Mouse (Mus musculus): ENCODE results near the gene Ly9. TPM values are rescaled to one million over a fixed set of nuclear protein-coding genes. Genes with fewer than 3 reads are reported as not detected.

The Ly9 gene
- total and polyA plus RNA-seq, 3 experiments, result 43.6 to 68.6 (median 57.8) TPM

GRCm38 (mm10) chr1:171566777-171567176 lies 40.4 kb downstream of the Ly9 start (continued):
- TF ChIP-seq E2F4 (IDR thresholded peaks at IDR 0.05; ENCODE audit: insufficient replicate concordance, low read depth, low read length) (0 out of 2 replicates have a peak, but pooled peaks have one; percentile 27), MEF2A (IDR thresholded peaks at IDR 0.05; ENCODE audit: borderline replicate concordance, low read depth, low read length) (0 out of 2 replicates have a peak, but pooled peaks have one; percentile 28), POLR2AphosphoS2 (IDR thresholded peaks at IDR 0.05; ENCODE audit: low read depth, low read length) (no peak)

DNA sequence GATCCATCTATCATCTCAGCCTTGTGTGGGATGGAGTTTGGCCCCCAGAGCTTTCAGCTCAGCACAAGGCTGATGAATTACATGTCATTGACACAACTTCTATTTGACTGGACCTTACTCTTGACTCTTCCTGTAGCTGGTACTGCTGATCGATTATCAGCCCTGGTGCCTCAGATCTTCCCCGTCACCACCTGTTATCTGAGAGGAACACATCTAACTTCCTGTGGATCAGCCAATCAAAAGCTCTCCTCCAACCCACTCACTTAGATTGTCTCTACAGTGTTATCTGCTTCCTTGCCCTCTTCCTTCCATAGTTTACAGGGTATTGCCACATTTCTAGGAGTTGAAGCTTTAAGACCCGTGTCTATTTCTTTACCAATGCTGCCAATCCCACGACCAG lies 41.3 kb downstream of the Ly9 start:
- H3K9me3 ChIP-seq (replicated peaks; ENCODE audit: low read length), result no peaks in the 10 kb centered on the region
- no peaks in the 10 kb centered on the region for H3K79me2 ChIP-seq (replicated peaks; ENCODE audit: control insufficient read depth, extremely low read depth, insufficient read depth, poor library complexity, severe bottlenecking)
- in situ Hi-C loops (cut with MboI; ENCODE audit: low pct_ligation_motif_present, low pct_unique_long_range_greater_than_20kb, low sequenced_read_pairs), result loop anchor here (5.0 kb wide), 1 partner anchor 64 kb away; the partner anchor contains the start of gene Alyref2
- H3K27ac ChIP-seq (ENCODE audit: insufficient read depth, low read depth), result no peak overlapping the region
- peaks cover 6 to 11% of the 10 kb centered on the region in 2 experiments for H3K4me1 ChIP-seq (ENCODE audit: control insufficient read depth in 1 of 2, insufficient read depth in 2 of 2)
- H3K4me2 ChIP-seq (ENCODE audit: insufficient read depth, low read depth, poor library complexity, severe bottlenecking), result no peak overlapping the region
- H3K4me3 ChIP-seq (replicated peaks in 1 of 3; ENCODE audit: low read depth in 2 of 3, low read length in 2 of 3, poor library complexity in 1 of 3), result no peak overlapping the region
- dilution Hi-C loops (cut with MboI; ENCODE audit: extremely low pct_ligation_motif_present, extremely low pct_unique_long_range_greater_than_20kb, low sequenced_read_pairs), result no loop called here
- no peaks in the 10 kb centered on the region for H3K36me3 ChIP-seq (replicated peaks in 1 of 2; ENCODE audit: control insufficient read depth in 1 of 2, insufficient read depth in 1 of 2, low read length in 1 of 2)
- TF ChIP-seq ELF1 (IDR thresholded peaks at IDR 0.05; ENCODE audit: low read depth, low read length) (no peak), RCOR1 (conservative IDR thresholded peaks at IDR 0.05; ENCODE audit: low read depth, low read length) (no peak)
- no peak overlapping the region for H3K9ac ChIP-seq (ENCODE audit: insufficient read depth, low read depth)
- no peak for DNase-seq (ENCODE audit: extremely low read depth)
- H3K27me3 ChIP-seq (replicated peaks), result no peaks in the 10 kb centered on the region

GRCm38 (mm10) chr1:171564247-171564646 lies 43.0 kb downstream of the Ly9 start:
- Histone ChIP-seq H3K36me3 (replicated peaks in 1 of 2; ENCODE audit: control insufficient read depth in 1 of 2, insufficient read depth in 1 of 2, low read length in 1 of 2) (no peaks in the 10 kb centered on the region), H3K4me2 (ENCODE audit: insufficient read depth, low read depth, poor library complexity, severe bottlenecking) (no peak overlapping the region), H3K27ac (ENCODE audit: insufficient read depth, low read depth) (no peak overlapping the region), H3K4me1 (ENCODE audit: control insufficient read depth in 1 of 2, insufficient read depth in 2 of 2) (peaks cover 7 to 12% of the 10 kb centered on the region in 2 experiments), H3K4me3 (replicated peaks in 1 of 3; ENCODE audit: low read depth in 2 of 3, low read length in 2 of 3, poor library complexity in 1 of 3) (no peak overlapping the region), H3K9me3 (replicated peaks; ENCODE audit: low read length) (no peaks in the 10 kb centered on the region), H3K79me2 (replicated peaks; ENCODE audit: control insufficient read depth, extremely low read depth, insufficient read depth, poor library complexity, severe bottlenecking) (no peaks in the 10 kb centered on the region), H3K9ac (ENCODE audit: insufficient read depth, low read depth) (no peak overlapping the region), H3K27me3 (replicated peaks) (no peaks in the 10 kb centered on the region)
- in situ Hi-C loops (cut with MboI; ENCODE audit: low pct_ligation_motif_present, low pct_unique_long_range_greater_than_20kb, low sequenced_read_pairs), result no loop called here
- dilution Hi-C loops (cut with MboI; ENCODE audit: extremely low pct_ligation_motif_present, extremely low pct_unique_long_range_greater_than_20kb, low sequenced_read_pairs), result no loop called here
- DNase-seq (ENCODE audit: extremely low read depth), result peak; percentile 75
- TF ChIP-seq CTCF (conservative IDR thresholded peaks at IDR 0.05 in 1 of 2, IDR thresholded peaks at IDR 0.05 in 1 of 2; ENCODE audit: low read depth in 2 of 2, low read length in 2 of 2), result peak; percentile 68 to 100
- 0 out of 2 replicates have a peak, but pooled peaks have one; percentile 29 for TF ChIP-seq TCF12 (IDR thresholded peaks at IDR 0.05; ENCODE audit: low read depth, low read length)
- TF ChIP-seq SMC3 (IDR thresholded peaks at IDR 0.05; ENCODE audit: low read depth, low read length), result peak; percentile 55
- TF ChIP-seq POLR2AphosphoS2 (IDR thresholded peaks at IDR 0.05; ENCODE audit: low read depth, low read length), result no peak
- no peak for TF ChIP-seq SIN3A (IDR thresholded peaks at IDR 0.05; ENCODE audit: low read length)
- TF ChIP-seq NELFE (IDR thresholded peaks at IDR 0.05; ENCODE audit: low read depth, low read length), result peak; percentile 84; the same call in 1 of the 2 replicates
- peak; percentile 53 for TF ChIP-seq RAD21 (IDR thresholded peaks at IDR 0.05; ENCODE audit: low read depth, low read length)

DNA sequence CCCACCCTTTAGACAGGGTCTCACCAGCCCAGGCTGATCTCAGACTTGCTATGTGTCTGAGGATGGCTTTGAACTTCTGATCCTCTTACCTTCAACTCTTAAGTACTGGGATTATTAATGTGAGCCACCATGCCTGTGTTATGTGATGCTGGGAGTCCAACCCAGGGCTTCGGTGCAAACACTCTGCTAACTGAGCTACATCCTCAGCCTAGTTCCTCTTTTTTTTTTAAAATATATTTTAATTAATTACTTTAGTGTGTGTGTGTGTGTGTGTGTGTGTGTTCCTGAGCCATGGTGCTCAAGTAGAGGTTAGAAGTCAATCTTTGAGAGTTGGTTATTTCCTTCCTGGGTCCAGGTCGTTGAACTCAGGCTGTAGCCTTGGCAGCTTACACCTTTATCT lies 44.2 kb downstream of the Ly9 start:
- no peak overlapping the region for H3K27ac ChIP-seq (ENCODE audit: insufficient read depth, low read depth)
- H3K4me2 ChIP-seq (ENCODE audit: insufficient read depth, low read depth, poor library complexity, severe bottlenecking), result no peak overlapping the region
- in situ Hi-C loops (cut with MboI; ENCODE audit: low pct_ligation_motif_present, low pct_unique_long_range_greater_than_20kb, low sequenced_read_pairs), result no loop called here
- H3K79me2 ChIP-seq (replicated peaks; ENCODE audit: control insufficient read depth, extremely low read depth, insufficient read depth, poor library complexity, severe bottlenecking), result no peaks in the 10 kb centered on the region
- peaks cover 7 to 19% of the 10 kb centered on the region in 2 experiments for H3K4me1 ChIP-seq (ENCODE audit: control insufficient read depth in 1 of 2, insufficient read depth in 2 of 2)
- dilution Hi-C loops (cut with MboI; ENCODE audit: extremely low pct_ligation_motif_present, extremely low pct_unique_long_range_greater_than_20kb, low sequenced_read_pairs), result no loop called here
- no peak overlapping the region for H3K9ac ChIP-seq (ENCODE audit: insufficient read depth, low read depth)
- TF ChIP-seq CHD2 (IDR thresholded peaks at IDR 0.05; ENCODE audit: low read length) (no peak), RCOR1 (conservative IDR thresholded peaks at IDR 0.05; ENCODE audit: low read depth, low read length) (no peak), EP300 (IDR thresholded peaks at IDR 0.05; ENCODE audit: low read length) (no peak), ZMIZ1 (IDR thresholded peaks at IDR 0.05; ENCODE audit: low read depth, low read length) (no peak), JUN (IDR thresholded peaks at IDR 0.05; ENCODE audit: insufficient read depth, low read depth, low read length) (no peak), PAX5 (IDR thresholded peaks at IDR 0.05; ENCODE audit: low read length) (no peak), RAD21 (IDR thresholded peaks at IDR 0.05; ENCODE audit: low read depth, low read length) (no peak), ZNF384 (IDR thresholded peaks at IDR 0.05; ENCODE audit: low read depth, low read length) (no peak), JUND (conservative IDR thresholded peaks at IDR 0.05; ENCODE audit: low read depth, low read length) (no peak), SIN3A (IDR thresholded peaks at IDR 0.05; ENCODE audit: low read length) (no peak), ZKSCAN1 (IDR thresholded peaks at IDR 0.05; ENCODE audit: borderline replicate concordance, low read depth, low read length) (no peak)
- no peaks in the 10 kb centered on the region for H3K36me3 ChIP-seq (replicated peaks in 1 of 2; ENCODE audit: control insufficient read depth in 1 of 2, insufficient read depth in 1 of 2, low read length in 1 of 2)
- no peak overlapping the region for H3K4me3 ChIP-seq (replicated peaks in 1 of 3; ENCODE audit: low read depth in 2 of 3, low read length in 2 of 3, poor library complexity in 1 of 3)
- no peaks in the 10 kb centered on the region for H3K27me3 ChIP-seq (replicated peaks)
- H3K9me3 ChIP-seq (replicated peaks; ENCODE audit: low read length), result no peaks in the 10 kb centered on the region
- no peak for DNase-seq (ENCODE audit: extremely low read depth)
